Mouse (Mus musculus): ENCODE measurements at regions not wholly inside any gene's neighbourhood (a gene's known extent, or its start where the extent isn't known, plus 50 kb on each side); places are given as distances from the start of the nearest gene placed in this dataset.

- no peak for ATAC-seq
These were observed 91.2 kb upstream of the Hsd17b12 start for GRCm38 (mm10) chr2:94248948-94249347.

DNA sequence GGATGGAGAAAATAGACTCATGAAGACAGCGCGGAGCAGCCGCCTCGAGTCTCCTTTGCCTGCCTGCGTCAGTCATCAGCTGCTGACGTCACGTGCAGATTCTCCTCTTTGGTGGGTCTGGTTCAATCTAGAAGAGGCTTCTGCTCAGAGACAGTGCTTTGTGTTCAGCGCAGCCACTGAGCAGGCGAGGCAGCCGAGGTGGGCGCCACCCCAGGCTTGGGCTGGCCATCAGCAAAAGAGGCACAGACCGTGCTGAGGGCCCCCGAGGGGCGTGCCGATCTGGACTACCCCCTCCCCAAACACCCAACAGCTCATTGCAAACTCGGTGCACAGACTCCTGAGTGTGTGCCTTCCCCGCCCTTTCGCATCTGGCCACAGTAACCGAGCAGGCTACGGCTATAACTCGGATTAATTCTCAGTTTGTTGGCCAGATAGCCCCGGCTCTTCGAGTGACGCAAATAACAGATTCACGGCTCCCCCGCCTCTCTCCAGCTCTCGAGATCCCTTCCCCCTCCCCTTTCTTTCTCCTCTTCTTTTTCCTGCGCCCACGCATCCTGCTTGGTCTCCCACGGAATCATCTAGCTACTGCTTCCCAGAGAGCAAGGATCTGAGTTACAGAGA lies 89.2 kb upstream of the Hsd17b12 start:
- ATAC-seq: no peak

DNA sequence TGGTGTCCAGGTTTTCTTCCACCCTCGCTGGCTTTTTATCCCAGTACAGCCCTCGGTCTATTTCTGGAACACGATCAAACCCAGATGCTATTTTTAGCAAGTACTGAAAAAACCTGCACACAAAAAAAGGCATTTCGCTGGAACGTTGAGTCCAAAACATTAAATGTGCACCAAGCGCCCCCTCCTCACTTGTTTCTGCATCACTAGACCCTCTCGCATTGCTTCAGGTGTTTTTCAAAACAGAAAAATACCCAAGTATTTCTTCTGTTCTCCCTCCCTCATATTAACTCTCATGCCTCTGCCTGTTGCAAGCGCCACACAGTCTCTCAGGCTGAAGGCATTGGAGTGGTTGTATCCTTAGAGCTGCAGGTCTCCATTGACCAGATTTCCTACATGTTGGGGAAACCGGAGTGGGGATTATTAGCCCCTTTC lies 88.4 kb upstream of the Hsd17b12 start:
- no peak for ATAC-seq

- peak; percentile 41 for ATAC-seq
These were observed 87.7 kb upstream of the Hsd17b12 start for GRCm38 (mm10) chr2:94245305-94245959.

DNA sequence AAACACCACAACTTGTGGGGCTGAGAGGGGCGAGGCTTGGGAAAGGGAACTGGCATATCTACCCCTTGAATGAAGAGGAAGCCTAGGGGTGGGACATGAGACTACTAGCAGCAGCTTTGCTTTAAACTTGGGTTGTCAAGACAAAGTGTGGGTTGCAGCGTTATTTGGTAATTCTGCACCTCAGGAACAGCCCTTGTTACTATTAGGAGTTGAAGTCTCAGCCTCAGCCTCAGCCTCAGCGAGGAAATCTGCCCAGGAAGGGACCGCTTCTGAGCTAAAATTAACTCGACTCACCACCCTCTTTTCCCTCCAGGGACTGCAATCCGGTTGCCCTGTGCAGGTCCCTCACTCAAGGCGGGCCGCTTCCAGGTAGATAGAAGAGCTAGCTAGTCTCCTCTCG lies 86.4 kb upstream of the Hsd17b12 start:
- no peak for ATAC-seq

DNA sequence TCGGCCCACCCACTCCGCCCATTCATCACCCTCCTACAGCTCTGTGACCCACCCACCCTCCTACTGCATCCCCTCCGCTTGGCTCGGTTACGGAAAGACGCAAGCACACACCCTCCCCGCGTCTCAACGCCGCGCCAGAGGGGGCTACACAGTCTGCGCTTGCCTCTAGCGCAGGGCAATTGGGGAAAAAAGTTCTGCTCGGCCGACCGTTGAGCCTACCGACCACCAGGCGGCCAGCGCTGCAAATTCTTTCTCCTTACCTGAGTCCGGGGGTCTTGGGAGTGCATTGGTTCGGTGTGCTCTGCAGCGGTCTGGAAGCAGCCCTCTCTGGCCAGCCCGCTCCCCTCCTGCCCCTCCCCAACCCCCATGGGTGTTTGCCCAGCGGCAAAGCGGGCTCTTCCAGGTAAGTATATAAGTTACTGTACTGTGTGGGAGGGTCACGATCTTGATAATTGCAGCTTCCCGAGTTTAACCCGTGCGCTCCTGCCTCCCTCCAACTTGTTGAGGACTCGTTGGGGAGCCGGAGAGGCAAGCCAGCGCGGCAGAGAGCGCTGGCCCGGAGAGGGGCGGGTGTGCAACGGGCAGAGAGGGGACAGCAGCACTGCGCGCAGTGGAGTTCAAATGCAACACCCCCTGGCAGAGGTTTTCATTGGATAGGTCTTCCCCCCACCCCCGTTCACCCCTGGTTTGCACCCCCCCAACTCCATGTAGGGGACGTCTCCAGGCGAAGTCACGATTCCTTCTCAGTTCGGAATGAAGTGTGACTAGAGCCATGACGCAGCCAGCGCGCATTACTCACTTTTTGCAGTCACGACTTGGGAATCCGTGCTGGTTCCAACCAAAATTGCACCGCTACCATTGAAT lies 85.5 kb upstream of the Hsd17b12 start:
- ATAC-seq: no peak

DNA sequence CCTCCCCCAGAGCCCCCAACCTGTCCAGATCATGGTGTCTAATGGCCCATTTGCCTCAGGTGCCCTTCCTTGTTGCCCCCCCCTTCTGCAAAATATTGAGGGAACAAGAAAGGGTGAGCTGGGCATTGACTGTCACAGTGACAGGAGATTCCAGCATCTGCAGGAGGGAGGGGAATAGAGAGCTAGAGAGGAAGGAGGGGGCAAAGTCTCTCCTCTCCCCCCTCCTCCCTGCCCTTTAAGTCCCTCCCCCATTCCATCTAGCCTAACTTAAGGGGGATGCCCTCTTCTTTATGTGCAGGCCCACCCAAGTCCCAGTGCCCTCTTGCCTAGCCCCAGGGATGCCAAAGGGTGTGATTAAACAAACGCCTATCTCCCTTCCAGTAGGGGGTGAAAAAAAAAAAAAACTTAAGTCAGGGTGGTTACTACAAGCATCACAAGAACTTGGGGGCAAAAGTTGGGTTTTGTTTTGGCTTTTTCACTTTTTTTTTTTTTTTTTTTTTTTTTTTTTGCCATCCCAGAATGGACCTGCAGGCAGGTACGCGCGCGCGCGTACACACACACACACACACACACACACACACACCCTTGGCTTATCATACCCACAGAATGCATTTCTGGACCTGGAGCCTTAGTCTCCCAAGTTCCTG lies 84.8 kb upstream of the Hsd17b12 start:
- ATAC-seq: no peak

DNA sequence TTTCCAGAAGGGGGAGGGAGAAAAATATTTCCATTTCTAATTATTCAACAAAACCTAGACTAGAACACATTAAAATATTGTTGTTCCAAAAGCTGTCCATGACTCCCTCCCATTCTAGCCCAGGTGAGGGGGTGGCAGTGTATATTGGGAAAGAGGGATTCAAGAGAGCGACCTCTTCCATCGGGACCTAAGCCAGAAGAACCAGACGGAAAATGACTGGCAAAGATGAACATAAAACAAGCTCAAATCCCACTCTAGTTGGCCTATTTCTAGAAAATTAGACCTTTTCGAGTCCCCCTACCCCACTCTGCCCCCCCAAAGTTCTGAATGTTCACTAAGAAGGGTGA lies 84.3 kb upstream of the Hsd17b12 start:
- ATAC-seq: no peak

- ATAC-seq: no peak
These were observed 83.7 kb upstream of the Hsd17b12 start for GRCm38 (mm10) chr2:94241301-94242050.

DNA sequence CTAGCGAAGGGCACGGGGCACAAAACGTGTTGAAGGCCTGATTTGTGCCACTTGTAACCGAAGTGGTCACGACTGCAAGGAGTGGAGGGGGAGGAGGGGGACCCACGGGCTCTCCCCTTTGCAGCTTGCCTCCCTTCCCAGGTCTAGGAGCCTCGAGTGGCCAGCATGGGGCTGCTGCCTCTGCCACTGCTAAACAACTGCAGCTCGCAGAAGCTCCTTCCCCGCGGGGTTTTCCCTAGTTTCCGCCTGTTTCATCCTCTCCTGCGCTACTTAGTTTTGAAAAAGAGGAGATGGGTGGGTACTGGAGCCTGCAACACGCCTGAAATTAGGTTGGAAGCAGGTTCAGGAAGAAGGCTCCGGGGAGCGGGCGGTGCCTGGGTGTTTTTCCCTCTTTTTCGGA lies 82.6 kb upstream of the Hsd17b12 start:
- ATAC-seq: no peak

DNA sequence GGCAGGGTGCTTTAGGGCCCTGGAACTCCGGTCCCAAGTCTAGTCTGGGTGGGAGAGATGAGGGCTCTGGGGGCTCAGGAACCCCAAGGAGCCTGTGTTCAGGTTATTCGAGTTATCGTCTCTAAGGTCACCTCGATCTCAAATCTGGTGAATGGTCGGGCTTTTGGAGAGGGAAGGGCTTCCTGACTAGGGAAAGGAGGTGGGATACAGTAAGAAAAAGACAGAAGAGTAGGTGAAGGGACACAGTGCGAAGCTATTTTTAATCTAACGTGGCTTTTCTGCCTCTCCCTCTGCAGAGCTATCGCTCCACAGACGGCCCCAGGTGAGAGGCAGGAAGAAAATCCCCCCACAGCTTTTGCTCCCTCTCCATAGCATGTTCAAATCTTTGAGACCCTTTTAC lies 81.8 kb upstream of the Hsd17b12 start:
- ATAC-seq: no peak

GRCm38 (mm10) chr2:94236479-94236878 lies 78.7 kb upstream of the Hsd17b12 start:
- no peak for ATAC-seq

DNA sequence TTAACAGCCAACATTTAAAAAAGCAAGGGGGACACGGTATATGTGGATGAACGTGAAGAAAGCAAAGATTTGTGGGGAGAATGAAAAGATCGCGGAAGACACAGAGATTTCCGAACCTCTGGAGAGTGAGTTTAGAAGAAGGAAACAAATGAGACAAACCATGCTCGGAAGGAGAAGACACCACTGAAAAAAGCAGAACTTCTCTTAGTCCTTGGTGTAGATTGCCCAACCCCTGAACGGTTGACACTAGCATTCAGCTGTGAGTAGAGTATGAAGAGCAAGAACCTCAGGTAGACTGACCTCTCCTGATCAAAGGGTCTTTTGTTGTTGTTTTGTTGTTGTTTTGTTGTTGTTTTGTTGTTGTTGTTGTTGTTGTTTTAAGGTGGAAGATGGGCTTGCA lies 75.8 kb upstream of the Hsd17b12 start:
- ATAC-seq: no peak

- no peak for ATAC-seq
These were observed 61.7 kb upstream of the Hsd17b12 start for GRCm38 (mm10) chr2:94219421-94219820.

DNA sequence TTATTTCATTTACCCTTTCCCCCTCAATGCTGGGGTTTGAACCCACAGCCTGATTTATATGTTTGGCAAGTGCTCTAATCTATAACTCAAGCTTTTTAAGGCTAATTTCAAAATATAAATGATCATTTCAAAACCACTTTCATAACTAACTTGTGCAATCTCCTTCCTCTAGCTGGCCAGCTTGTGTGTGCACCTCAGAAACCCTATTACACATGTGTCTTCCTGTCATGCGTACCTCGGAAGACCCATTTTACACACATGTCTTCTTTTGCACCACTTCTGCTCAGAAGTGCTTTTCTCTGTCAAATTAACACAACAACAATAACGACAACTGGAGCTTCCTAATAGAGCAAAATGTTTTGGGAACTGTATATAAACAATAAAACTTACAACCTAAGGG lies 59.7 kb upstream of the Hsd17b12 start:
- ATAC-seq: no peak

DNA sequence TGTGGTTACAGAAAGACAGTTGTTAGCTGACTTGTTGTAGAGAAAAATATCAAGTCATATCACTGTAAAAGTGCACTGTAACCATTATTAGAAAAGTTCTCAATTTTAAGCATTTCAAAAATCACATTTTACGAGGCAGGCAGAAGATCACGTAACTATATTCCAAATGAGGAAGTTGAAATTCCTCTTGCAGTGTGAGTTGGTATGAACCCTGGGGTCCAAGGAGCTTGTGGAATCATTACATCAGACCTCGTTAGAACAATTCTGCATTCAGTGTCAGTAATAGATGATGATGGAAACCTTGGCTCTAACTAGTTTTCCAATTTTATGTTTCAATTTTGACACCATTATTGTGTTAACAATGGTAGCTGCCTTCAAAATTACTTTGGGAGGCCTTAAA lies 57.7 kb upstream of the Hsd17b12 start:
- no peak for ATAC-seq
